Mouse (Mus musculus) CH12.LX (cell line): ENCODE measurements around the gene Rwdd3. TPM values are rescaled to one million over a fixed set of nuclear protein-coding genes. Genes with fewer than 3 reads are reported as not detected.

ENCODE experiments used
- DNase-seq: peaks from one replicate; pipeline ENCODE4 v3.0.0-alpha.2; 2013; ENCODE audit errors: extremely low read depth
- H3K27ac ChIP-seq: 2 replicates; pipeline ENCODE4 v1.5.1; 2012; ENCODE audit warnings: low read depth, mild to moderate bottlenecking, control low read depth, moderate library complexity; ENCODE audit not compliant: insufficient read depth
- H3K27me3 ChIP-seq: replicated peaks from 2 replicates; pipeline ENCODE3; 2012; ENCODE audit warnings: inconsistent platforms
- H3K36me3 ChIP-seq, 2 experiments: replicated peaks in 1 of 2; 2 replicates each; pipeline versions ENCODE3 to v1.6.1; 2012; ENCODE audit warnings: inconsistent platforms in 1 of 2, low read length in 1 of 2, mild to moderate bottlenecking in 1 of 2, mixed read lengths in 1 of 2, moderate library complexity in 1 of 2; ENCODE audit not compliant: control insufficient read depth in 1 of 2, insufficient read depth in 1 of 2
- H3K4me1 ChIP-seq, 2 experiments: 2 replicates each; pipeline ENCODE4 v1.6.1; 2012; ENCODE audit warnings: inconsistent platforms in 1 of 2, moderate library complexity in 1 of 2; ENCODE audit not compliant: insufficient read depth in 2 of 2, control insufficient read depth in 1 of 2
- H3K4me2 ChIP-seq: 2 replicates; pipeline ENCODE4 v1.6.1; 2012; ENCODE audit warnings: low read depth, mild to moderate bottlenecking, control low read depth; ENCODE audit not compliant: poor library complexity, insufficient read depth, severe bottlenecking
- H3K4me3 ChIP-seq, 3 experiments: fragments of 150-350 bp in 1 of 3; sonication (generic) in 1 of 3; replicated peaks in 1 of 3; 2 replicates each; pipeline versions ENCODE3 to v1.5.1; 2011 to 2012; ENCODE audit warnings: low read depth in 2 of 3, low read length in 2 of 3, mild to moderate bottlenecking in 2 of 3, moderate library complexity in 2 of 3, control low read depth in 1 of 3, improper control_type of control experiment in 1 of 3, inconsistent platforms in 1 of 3, mixed read lengths in 1 of 3; ENCODE audit not compliant: poor library complexity in 1 of 3
- H3K79me2 ChIP-seq: replicated peaks from 2 replicates; pipeline ENCODE4 v1.6.1; 2012; ENCODE audit warnings: mild to moderate bottlenecking, moderate library complexity; ENCODE audit not compliant: control insufficient read depth, poor library complexity, insufficient read depth, severe bottlenecking; ENCODE audit errors: extremely low read depth
- H3K9ac ChIP-seq: 2 replicates; pipeline ENCODE4 v1.6.1; 2012; ENCODE audit warnings: low read depth, mild to moderate bottlenecking, control low read depth, moderate library complexity; ENCODE audit not compliant: insufficient read depth
- H3K9me3 ChIP-seq: replicated peaks from 2 replicates; pipeline ENCODE3; 2012; ENCODE audit warnings: low read length, inconsistent platforms, mixed read lengths
- BHLHE40 ChIP-seq: IDR thresholded peaks from 2 replicates; pipeline ENCODE4 v1.6.1; 2011; ENCODE audit warnings: mild to moderate bottlenecking, low read depth, low read length, improper control_type of control experiment
- CTCF ChIP-seq, 2 experiments: IDR thresholded peaks in 1 of 2; conservative IDR thresholded peaks in 1 of 2; 2 replicates each; pipeline ENCODE4 v1.5.1; 2011 to 2012; ENCODE audit warnings: low read depth in 2 of 2, low read length in 2 of 2, improper control_type of control experiment in 1 of 2, inconsistent platforms in 1 of 2, mild to moderate bottlenecking in 1 of 2, moderate library complexity in 1 of 2
- E2F4 ChIP-seq: IDR thresholded peaks from 2 replicates; pipeline ENCODE4 v1.6.1; 2011; ENCODE audit warnings: low read depth, low read length, improper control_type of control experiment; ENCODE audit not compliant: insufficient replicate concordance
- ELF1 ChIP-seq: IDR thresholded peaks from 2 replicates; pipeline ENCODE4 v1.6.1; 2014; ENCODE audit warnings: low read depth, mild to moderate bottlenecking, inconsistent platforms, low read length, improper control_type of control experiment
- EP300 ChIP-seq: IDR thresholded peaks from 2 replicates; pipeline ENCODE4 v1.6.1; 2011; ENCODE audit warnings: low read length, improper control_type of control experiment
- HCFC1 ChIP-seq: IDR thresholded peaks from 2 replicates; pipeline ENCODE4 v1.6.1; 2012; ENCODE audit warnings: low read depth, mild to moderate bottlenecking, inconsistent platforms, low read length, improper control_type of control experiment
- JUND ChIP-seq: conservative IDR thresholded peaks from 2 replicates; pipeline ENCODE4 v1.6.1; 2011; ENCODE audit warnings: low read depth, low read length, improper control_type of control experiment
- KAT2A ChIP-seq: IDR thresholded peaks from 2 replicates; pipeline ENCODE4 v1.6.1; 2012; ENCODE audit warnings: low read length, improper control_type of control experiment, inconsistent platforms; ENCODE audit not compliant: insufficient replicate concordance
- MAX ChIP-seq: IDR thresholded peaks from 2 replicates; pipeline ENCODE4 v1.6.1; 2011; ENCODE audit warnings: low read length, improper control_type of control experiment
- MYC ChIP-seq: IDR thresholded peaks from 2 replicates; pipeline ENCODE4 v1.6.1; 2011; ENCODE audit warnings: low read depth, mild to moderate bottlenecking, improper control_type of control experiment, low read length
- POLR2AphosphoS2 ChIP-seq: IDR thresholded peaks from 2 replicates; pipeline ENCODE4 v1.6.1; 2011; ENCODE audit warnings: low read depth, low read length, improper control_type of control experiment
- RAD21 ChIP-seq: IDR thresholded peaks from 2 replicates; pipeline ENCODE4 v1.6.1; 2011; ENCODE audit warnings: low read depth, mild to moderate bottlenecking, low read length, improper control_type of control experiment, moderate library complexity
- SMC3 ChIP-seq: IDR thresholded peaks from 2 replicates; pipeline ENCODE4 v1.6.1; 2011; ENCODE audit warnings: low read depth, low read length, improper control_type of control experiment
- TBP ChIP-seq: conservative IDR thresholded peaks from 2 replicates; pipeline ENCODE4 v1.6.1; 2011; ENCODE audit warnings: low read depth, low read length, improper control_type of control experiment
- TCF12 ChIP-seq: IDR thresholded peaks from 2 replicates; pipeline ENCODE4 v1.6.1; 2014; ENCODE audit warnings: low read depth, mild to moderate bottlenecking, inconsistent platforms, low read length, improper control_type of control experiment
- USF1 ChIP-seq: IDR thresholded peaks from 2 replicates; pipeline ENCODE4 v1.6.1; 2014; ENCODE audit warnings: low read depth, mild to moderate bottlenecking, inconsistent platforms, low read length, improper control_type of control experiment
- ZC3H11A ChIP-seq: IDR thresholded peaks from 2 replicates; pipeline ENCODE4 v1.6.1; 2012; ENCODE audit warnings: low read depth, mild to moderate bottlenecking, inconsistent platforms, low read length, improper control_type of control experiment
- ZKSCAN1 ChIP-seq: IDR thresholded peaks from 2 replicates; pipeline ENCODE4 v1.6.1; 2012; ENCODE audit warnings: low read depth, inconsistent platforms, low read length, improper control_type of control experiment, borderline replicate concordance
- ZNF384 ChIP-seq: IDR thresholded peaks from 2 replicates; pipeline ENCODE4 v1.6.1; 2012; ENCODE audit warnings: low read depth, low read length, improper control_type of control experiment, inconsistent platforms
- dilution Hi-C: fragments of 300-500 bp; cut with MboI; formaldehyde crosslinking; loops from 2 replicates; pipeline ENCODE4 v1.14.3; 2020; ENCODE audit warnings: low sequenced_read_pairs; ENCODE audit not compliant: extremely low pct_unique_long_range_greater_than_20kb, extremely low pct_ligation_motif_present
- in situ Hi-C: fragments of 300-500 bp; cut with MboI; formaldehyde crosslinking; loops from 3 replicates; pipeline ENCODE4 v1.14.3; 2019; ENCODE audit warnings: low sequenced_read_pairs, low pct_ligation_motif_present, low pct_unique_long_range_greater_than_20kb, mixed read lengths
- polyA plus RNA-seq: library from polyadenylated mRNA; unstranded; fragments of >175 nt; gene quantifications from 2 replicates; pipeline ENCODE4 v1.2.1, GENCODE M21; 2012; ENCODE audit warnings: low read depth; ENCODE audit not compliant: insufficient read length
- total RNA-seq, 2 experiments: library from RNA; depleted of rRNA; stranded (reverse); fragments of 300-350 nt in 1 of 2; fragments of >200 nt in 1 of 2; gene quantifications; 2 replicates each; pipeline ENCODE4 v1.2.3; 2012 to 2014

Rwdd3 gene
- total and polyA plus RNA-seq, 3 experiments, result 2.3 to 5.9 (median 3.5) TPM

DNA sequence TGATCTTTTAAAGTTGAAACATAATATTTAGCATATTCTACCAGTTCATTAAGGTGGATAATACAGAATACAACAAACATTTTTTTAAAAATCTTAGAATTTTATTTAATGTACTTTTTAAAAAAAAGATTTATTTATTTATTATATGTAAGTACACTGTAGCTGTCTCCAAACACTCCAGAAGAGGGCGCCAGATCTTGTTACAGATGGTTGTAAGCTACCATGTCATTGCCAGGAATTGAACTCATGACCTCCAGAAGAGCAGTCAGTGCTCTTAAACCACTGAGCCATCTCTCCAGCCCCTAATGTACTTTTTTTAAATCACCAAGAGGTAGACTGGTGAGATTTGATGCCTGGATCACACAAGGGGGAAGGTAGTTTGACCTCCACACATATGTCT, 40.7 kb upstream of the Rwdd3 start:
- dilution Hi-C loops (no loop called here), in situ Hi-C loops (no loop called here)
- Histone ChIP-seq H3K9ac (no peak overlapping the region), H3K4me3 (no peak overlapping the region), H3K4me2 (no peak overlapping the region), H3K79me2 (no peaks in the 10 kb centered on the region), H3K9me3 (no peaks in the 10 kb centered on the region), H3K27ac (no peak overlapping the region), H3K36me3 (no peaks in the 10 kb centered on the region), H3K4me1 (no peaks in the 10 kb centered on the region), H3K27me3 (no peaks in the 10 kb centered on the region)
- DNase-seq, result peak; percentile 10
- no peak for TF ChIP-seq HCFC1
- TF ChIP-seq CTCF (conservative IDR thresholded peaks at IDR 0.05 in 1 of 2, IDR thresholded peaks at IDR 0.05 in 1 of 2; ENCODE audit: low read depth in 2 of 2, low read length in 2 of 2), result peak in 1 of 2 experiments; percentile 18; a peak in 1 of 4 replicates

DNA sequence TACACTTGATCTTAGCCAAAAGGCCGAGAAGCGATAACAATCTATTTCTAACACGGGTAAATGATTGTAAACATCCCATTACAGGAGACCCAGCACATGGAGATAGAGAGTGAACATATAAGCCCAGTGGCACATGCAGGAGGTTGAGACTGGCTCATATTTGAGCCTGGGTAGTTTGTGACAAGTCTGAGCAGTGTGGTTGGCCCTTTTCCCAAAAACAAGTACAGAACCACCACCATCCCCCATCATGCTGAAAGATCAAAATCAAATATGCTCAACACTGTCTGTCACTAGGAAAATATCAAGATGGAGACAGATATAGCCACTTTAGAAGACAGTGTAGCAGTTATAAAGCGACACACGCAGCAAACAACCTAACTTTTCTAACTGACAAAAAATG, 37.5 kb upstream of the Rwdd3 start:
- in situ Hi-C loops, result no loop called here
- H3K27ac ChIP-seq, result no peak overlapping the region

DNA sequence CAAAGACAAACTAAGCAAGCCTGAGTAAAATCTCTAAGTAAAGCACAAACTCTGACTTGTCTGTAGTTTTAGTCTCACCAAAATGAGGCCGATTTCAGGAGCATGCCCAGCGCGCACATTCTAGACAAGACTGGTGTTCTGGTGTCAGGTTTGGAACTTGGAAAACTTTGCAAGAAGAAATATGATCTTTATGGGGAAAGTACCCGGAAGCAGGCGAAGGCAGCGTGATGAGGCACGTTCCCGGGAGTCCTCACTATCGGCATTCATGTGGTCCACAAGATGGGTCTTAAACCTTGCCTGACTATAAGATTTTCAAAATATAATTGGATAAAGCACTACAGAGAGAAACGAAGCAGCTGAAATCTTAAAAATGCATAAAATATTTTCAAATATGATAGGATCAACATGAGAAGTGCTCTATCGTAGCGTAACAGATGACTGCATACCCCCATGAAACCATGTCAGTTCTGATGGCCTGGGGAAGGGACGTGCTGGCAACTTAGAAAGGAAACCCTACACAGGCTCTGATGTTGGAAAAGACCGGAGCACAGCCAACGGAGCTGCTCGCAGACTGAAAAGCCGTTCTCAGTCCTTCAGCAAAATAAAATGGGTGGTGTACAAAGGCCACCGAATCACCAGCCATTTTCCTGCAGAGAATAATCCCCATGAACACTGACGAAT, 34.8 kb upstream of the Rwdd3 start:
- no peaks in the 10 kb centered on the region for H3K36me3 ChIP-seq
- no peaks in the 10 kb centered on the region for H3K79me2 ChIP-seq
- H3K27ac ChIP-seq, result no peak overlapping the region
- dilution Hi-C loops, result no loop called here
- no peak for TF ChIP-seq MAX
- no peak for TF ChIP-seq MYC
- TF ChIP-seq KAT2A, result no peak
- no peak for TF ChIP-seq BHLHE40
- TF ChIP-seq USF1, result no peak
- no peak for TF ChIP-seq JUND
- TF ChIP-seq E2F4, result no peak
- TF ChIP-seq ZC3H11A, result no peak
- TF ChIP-seq ZKSCAN1, result no peak
- no peak for TF ChIP-seq ZNF384
- TF ChIP-seq RAD21, result no peak
- no peak for TF ChIP-seq TCF12
- no peak for TF ChIP-seq TBP
- in situ Hi-C loops, result no loop called here
- no peaks in the 10 kb centered on the region for H3K4me1 ChIP-seq
- H3K9me3 ChIP-seq, result no peaks in the 10 kb centered on the region
- no peak overlapping the region for H3K9ac ChIP-seq
- no peaks in the 10 kb centered on the region for H3K27me3 ChIP-seq
- H3K4me3 ChIP-seq, result no peak overlapping the region
- no peak for DNase-seq
- no peak overlapping the region for H3K4me2 ChIP-seq

More for the DNA sequence above, 37.5 kb upstream of the Rwdd3 start:
- Histone ChIP-seq H3K27me3 (no peaks in the 10 kb centered on the region), H3K9me3 (no peaks in the 10 kb centered on the region), H3K36me3 (no peaks in the 10 kb centered on the region), H3K4me3 (no peak overlapping the region), H3K79me2 (no peaks in the 10 kb centered on the region), H3K9ac (no peak overlapping the region), H3K4me1 (no peaks in the 10 kb centered on the region), H3K4me2 (no peak overlapping the region)
- TF ChIP-seq POLR2AphosphoS2 (no peak), ZC3H11A (no peak), SMC3 (no peak), MAX (no peak), ELF1 (no peak), RAD21 (no peak), EP300 (no peak), E2F4 (no peak), ZKSCAN1 (no peak)
- no peak for DNase-seq
- dilution Hi-C loops, result no loop called here
